Mouse (Mus musculus) layer of hippocampus, adult 11-12 months (tissue): ENCODE results near the gene Cbl.

Experiments
- DNase-seq: peaks from one replicate; pipeline ENCODE4 v3.0.0; 2022; ENCODE audit warnings: low spot score

Gene Cbl

GRCm38 (mm10) chr9:44239447-44239846 is 5.6 kb upstream of the Cbl start:
- DNase-seq, result peak; percentile 59

GRCm38 (mm10) chr9:44238501-44239190 is 4.8 kb upstream of the Cbl start:
- no peak for DNase-seq

GRCm38 (mm10) chr9:44237128-44237527 is 3.3 kb upstream of the Cbl start:
- no peak for DNase-seq

GRCm38 (mm10) chr9:44236601-44237000 is 2.8 kb upstream of the Cbl start:
- DNase-seq, result no peak

GRCm38 (mm10) chr9:44234479-44235427 is 904 bp upstream of the Cbl start:
- DNase-seq, result peak; percentile 59

GRCm38 (mm10) chr9:44233021-44233801 is 638 bp downstream of the Cbl start:
- no peak for DNase-seq

- DNase-seq, result no peak
Measured at GRCm38 (mm10) chr9:44231609-44232008, 2.2 kb downstream of the Cbl start.

- DNase-seq, result no peak
Measured at GRCm38 (mm10) chr9:44225993-44226392, 7.9 kb downstream of the Cbl start.

GRCm38 (mm10) chr9:44213538-44213937 is 20.3 kb downstream of the Cbl start:
- DNase-seq, result no peak

GRCm38 (mm10) chr9:44212406-44212805 is 21.4 kb downstream of the Cbl start:
- no peak for DNase-seq

GRCm38 (mm10) chr9:44209416-44209815 is 24.4 kb downstream of the Cbl start:
- DNase-seq, result no peak

- no peak for DNase-seq
Measured at GRCm38 (mm10) chr9:44207840-44208239, 26.0 kb downstream of the Cbl start.

GRCm38 (mm10) chr9:44200458-44200857 is 33.4 kb downstream of the Cbl start:
- no peak for DNase-seq

GRCm38 (mm10) chr9:44199580-44199979 is 34.3 kb downstream of the Cbl start:
- DNase-seq, result no peak

GRCm38 (mm10) chr9:44199166-44199565 is 34.7 kb downstream of the Cbl start:
- no peak for DNase-seq

GRCm38 (mm10) chr9:44196354-44196753 is 37.5 kb downstream of the Cbl start:
- no peak for DNase-seq

GRCm38 (mm10) chr9:44194000-44194399 is 39.8 kb downstream of the Cbl start:
- no peak for DNase-seq

- no peak for DNase-seq
Measured at GRCm38 (mm10) chr9:44192794-44193193, 41.1 kb downstream of the Cbl start.

GRCm38 (mm10) chr9:44192312-44192711 is 41.5 kb downstream of the Cbl start:
- DNase-seq, result no peak

GRCm38 (mm10) chr9:44191166-44191565 is 42.7 kb downstream of the Cbl start:
- no peak for DNase-seq

GRCm38 (mm10) chr9:44188223-44188622 is 45.6 kb downstream of the Cbl start:
- DNase-seq, result peak; percentile 23

- DNase-seq, result peak; percentile 30
Measured at GRCm38 (mm10) chr9:44182260-44182659, 51.6 kb downstream of the Cbl start.
